Mouse (Mus musculus): ENCODE measurements around the gene Tesc. TPM values are rescaled to one million over a fixed set of nuclear protein-coding genes. Genes with fewer than 3 reads are reported as not detected.

Tesc gene
- polyA plus RNA-seq, 1 experiment = 2.7 TPM

- Histone ChIP-seq H3K36me3 (ENCODE audit: control insufficient read depth, insufficient read depth, low read length) (no peaks in the 10 kb centered on the region), H3K4me1 (ENCODE audit: control insufficient read depth, insufficient read depth, low read length) (peaks cover 4% of the 10 kb centered on the region), H3K27me3 (ENCODE audit: control insufficient read depth, insufficient read depth, low read length) (no peaks in the 10 kb centered on the region), H3K4me3 (ENCODE audit: control insufficient read depth, low read depth, low read length) (no peak overlapping the region), H3K27ac (ENCODE audit: control insufficient read depth, insufficient read depth, low read depth, low read length) (no peak overlapping the region)
- TF ChIP-seq POLR2A (IDR thresholded peaks at IDR 0.05; ENCODE audit: control insufficient read depth, low read depth, low read length) = no peak
- TF ChIP-seq CTCF (IDR thresholded peaks at IDR 0.05; ENCODE audit: control insufficient read depth, insufficient read depth, insufficient replicate concordance, low read depth, low read length) = no peak
Observed at GRCm38 (mm10) chr5:118010872-118011271, 16.7 kb upstream of the Tesc start.

GRCm38 (mm10) chr5:118011796-118012195 lies 15.7 kb upstream of the Tesc start:
- Histone ChIP-seq H3K27ac (ENCODE audit: control insufficient read depth, insufficient read depth, low read depth, low read length) (no peak overlapping the region), H3K36me3 (ENCODE audit: control insufficient read depth, insufficient read depth, low read length) (no peaks in the 10 kb centered on the region), H3K4me3 (ENCODE audit: control insufficient read depth, low read depth, low read length) (no peak overlapping the region), H3K4me1 (ENCODE audit: control insufficient read depth, insufficient read depth, low read length) (peaks cover 4% of the 10 kb centered on the region), H3K27me3 (ENCODE audit: control insufficient read depth, insufficient read depth, low read length) (no peaks in the 10 kb centered on the region)
- no peak for TF ChIP-seq CTCF (IDR thresholded peaks at IDR 0.05; ENCODE audit: control insufficient read depth, insufficient read depth, insufficient replicate concordance, low read depth, low read length)
- no peak for TF ChIP-seq POLR2A (IDR thresholded peaks at IDR 0.05; ENCODE audit: control insufficient read depth, low read depth, low read length)

GRCm38 (mm10) chr5:118015028-118015427 lies 12.5 kb upstream of the Tesc start:
- TF ChIP-seq POLR2A (IDR thresholded peaks at IDR 0.05; ENCODE audit: control insufficient read depth, low read depth, low read length) (no peak), CTCF (IDR thresholded peaks at IDR 0.05; ENCODE audit: control insufficient read depth, insufficient read depth, insufficient replicate concordance, low read depth, low read length) (no peak)
- Histone ChIP-seq H3K36me3 (ENCODE audit: control insufficient read depth, insufficient read depth, low read length) (no peaks in the 10 kb centered on the region), H3K27ac (ENCODE audit: control insufficient read depth, insufficient read depth, low read depth, low read length) (no peak overlapping the region), H3K27me3 (ENCODE audit: control insufficient read depth, insufficient read depth, low read length) (no peaks in the 10 kb centered on the region), H3K4me3 (ENCODE audit: control insufficient read depth, low read depth, low read length) (no peak overlapping the region), H3K4me1 (ENCODE audit: control insufficient read depth, insufficient read depth, low read length) (peaks cover 4% of the 10 kb centered on the region)

- TF ChIP-seq CTCF (IDR thresholded peaks at IDR 0.05; ENCODE audit: control insufficient read depth, insufficient read depth, insufficient replicate concordance, low read depth, low read length) = no peak
- no peak for TF ChIP-seq POLR2A (IDR thresholded peaks at IDR 0.05; ENCODE audit: control insufficient read depth, low read depth, low read length)
- Histone ChIP-seq H3K36me3 (ENCODE audit: control insufficient read depth, insufficient read depth, low read length) (no peaks in the 10 kb centered on the region), H3K4me1 (ENCODE audit: control insufficient read depth, insufficient read depth, low read length) (peaks cover 4% of the 10 kb centered on the region), H3K27ac (ENCODE audit: control insufficient read depth, insufficient read depth, low read depth, low read length) (no peak overlapping the region), H3K27me3 (ENCODE audit: control insufficient read depth, insufficient read depth, low read length) (no peaks in the 10 kb centered on the region), H3K4me3 (ENCODE audit: control insufficient read depth, low read depth, low read length) (no peak overlapping the region)
Observed at GRCm38 (mm10) chr5:118015669-118016068, 11.9 kb upstream of the Tesc start.

GRCm38 (mm10) chr5:118017527-118017926 lies 10.0 kb upstream of the Tesc start:
- Histone ChIP-seq H3K36me3 (ENCODE audit: control insufficient read depth, insufficient read depth, low read length) (no peaks in the 10 kb centered on the region), H3K4me1 (ENCODE audit: control insufficient read depth, insufficient read depth, low read length) (no peaks in the 10 kb centered on the region), H3K27ac (ENCODE audit: control insufficient read depth, insufficient read depth, low read depth, low read length) (no peak overlapping the region), H3K4me3 (ENCODE audit: control insufficient read depth, low read depth, low read length) (no peak overlapping the region), H3K27me3 (ENCODE audit: control insufficient read depth, insufficient read depth, low read length) (no peaks in the 10 kb centered on the region)
- TF ChIP-seq CTCF (IDR thresholded peaks at IDR 0.05; ENCODE audit: control insufficient read depth, insufficient read depth, insufficient replicate concordance, low read depth, low read length) = no peak
- TF ChIP-seq POLR2A (IDR thresholded peaks at IDR 0.05; ENCODE audit: control insufficient read depth, low read depth, low read length) = no peak

DNA sequence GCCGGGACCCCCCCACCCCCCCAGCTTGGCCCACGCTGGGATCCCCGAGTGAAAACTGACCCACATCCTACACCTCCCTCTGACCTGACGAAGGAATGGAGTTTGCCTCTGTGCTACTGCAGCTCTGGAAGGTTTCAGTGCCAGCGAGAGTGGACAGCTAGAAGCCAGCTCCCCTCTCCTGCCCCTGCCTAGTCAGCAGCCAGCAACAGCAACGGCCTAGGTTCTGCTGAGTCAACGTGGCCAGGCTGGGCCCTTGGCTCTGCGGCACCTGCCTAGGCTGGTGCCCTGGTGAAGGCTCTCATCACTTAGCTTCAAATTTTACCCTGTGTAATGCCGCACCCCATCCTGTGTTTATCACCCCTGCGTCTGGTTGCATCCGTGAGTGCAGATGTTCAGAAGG lies 7.6 kb upstream of the Tesc start:
- Histone ChIP-seq H3K27ac (ENCODE audit: control insufficient read depth, insufficient read depth, low read depth, low read length) (no peak overlapping the region), H3K4me3 (ENCODE audit: control insufficient read depth, low read depth, low read length) (no peak overlapping the region), H3K4me1 (ENCODE audit: control insufficient read depth, insufficient read depth, low read length) (no peaks in the 10 kb centered on the region), H3K36me3 (ENCODE audit: control insufficient read depth, insufficient read depth, low read length) (no peaks in the 10 kb centered on the region), H3K27me3 (ENCODE audit: control insufficient read depth, insufficient read depth, low read length) (no peaks in the 10 kb centered on the region)
- TF ChIP-seq POLR2A (IDR thresholded peaks at IDR 0.05; ENCODE audit: control insufficient read depth, low read depth, low read length) (no peak), CTCF (IDR thresholded peaks at IDR 0.05; ENCODE audit: control insufficient read depth, insufficient read depth, insufficient replicate concordance, low read depth, low read length) (no peak)

GRCm38 (mm10) chr5:118023053-118023452 lies 4.5 kb upstream of the Tesc start:
- Histone ChIP-seq H3K36me3 (ENCODE audit: control insufficient read depth, insufficient read depth, low read length) (no peaks in the 10 kb centered on the region), H3K27ac (ENCODE audit: control insufficient read depth, insufficient read depth, low read depth, low read length) (no peak overlapping the region), H3K4me1 (ENCODE audit: control insufficient read depth, insufficient read depth, low read length) (peaks cover 13% of the 10 kb centered on the region), H3K27me3 (ENCODE audit: control insufficient read depth, insufficient read depth, low read length) (peaks cover 2% of the 10 kb centered on the region; the same call in 1 of the 2 replicates), H3K4me3 (ENCODE audit: control insufficient read depth, low read depth, low read length) (no peak overlapping the region)
- no peak for TF ChIP-seq CTCF (IDR thresholded peaks at IDR 0.05; ENCODE audit: control insufficient read depth, insufficient read depth, insufficient replicate concordance, low read depth, low read length)
- TF ChIP-seq POLR2A (IDR thresholded peaks at IDR 0.05; ENCODE audit: control insufficient read depth, low read depth, low read length) = no peak

- H3K4me1 ChIP-seq (ENCODE audit: control insufficient read depth, insufficient read depth, low read length) = peaks cover 24% of the 10 kb centered on the region
- no peak overlapping the region for H3K27ac ChIP-seq (ENCODE audit: control insufficient read depth, insufficient read depth, low read depth, low read length)
- TF ChIP-seq POLR2A (IDR thresholded peaks at IDR 0.05; ENCODE audit: control insufficient read depth, low read depth, low read length) (no peak), CTCF (IDR thresholded peaks at IDR 0.05; ENCODE audit: control insufficient read depth, insufficient read depth, insufficient replicate concordance, low read depth, low read length) (no peak)
- no peak overlapping the region for H3K4me3 ChIP-seq (ENCODE audit: control insufficient read depth, low read depth, low read length)
- peaks cover 2% of the 10 kb centered on the region; the same call in 1 of the 2 replicates for H3K27me3 ChIP-seq (ENCODE audit: control insufficient read depth, insufficient read depth, low read length)
- H3K36me3 ChIP-seq (ENCODE audit: control insufficient read depth, insufficient read depth, low read length) = no peaks in the 10 kb centered on the region
Observed at GRCm38 (mm10) chr5:118025880-118026279, 1.7 kb upstream of the Tesc start.

Measured in testis, adult 2 months (tissue).